Mouse (Mus musculus) thymus, postnatal 0 days (tissue): Measurements from ENCODE around the gene Efcab12. TPM values are rescaled to one million over a fixed set of nuclear protein-coding genes. Genes with fewer than 3 reads are reported as not detected.
"Not testable (repeated sequence)": the region's sequence is repeated elsewhere in the genome, so short reads cannot be mapped to it uniquely, and the experiment has no call there.

Experiments used
- DNase-seq: peaks from one replicate; pipeline ENCODE4 v3.0.0-alpha.2; 2015; ENCODE audit warnings: low spot score
- polyA plus RNA-seq: library from polyadenylated mRNA; unstranded; fragments of >200 nt; fragmentation: Nextera tagmentation; extraction: Ambion mirVana; gene quantifications from 2 replicates; pipeline ENCODE4 v1.2.1, GENCODE M21; 2015

The Efcab12 gene
- 0.20 and 0.33 TPM in 2 replicates for polyA plus RNA-seq

DNA sequence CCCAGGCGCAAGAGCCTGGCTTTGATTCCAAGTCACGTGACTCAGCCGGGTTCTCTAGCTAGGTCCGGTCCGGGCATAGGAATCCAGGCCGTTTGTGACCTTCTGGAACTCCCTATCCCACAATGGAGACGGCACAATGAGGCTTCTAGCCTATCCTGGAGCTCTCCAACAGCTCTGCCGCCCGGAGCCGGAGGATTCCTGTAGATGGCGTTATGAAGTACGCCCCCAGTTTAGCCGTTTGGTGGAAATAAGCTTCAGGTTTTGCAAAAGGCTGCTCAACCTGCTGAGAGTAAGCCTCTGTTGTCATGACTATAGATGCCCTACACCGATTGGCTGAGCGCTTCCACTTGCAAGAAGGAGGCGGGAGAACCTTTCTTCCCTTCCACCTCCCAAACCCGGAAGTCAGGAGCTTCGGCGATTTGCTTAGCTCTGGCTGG, at the start of gene Efcab12:
Gene Efcab12 (minus strand): TSS at position 252 of the 437 bp plus-strand sequence.
- DNase-seq, result peak; percentile 83

DNA sequence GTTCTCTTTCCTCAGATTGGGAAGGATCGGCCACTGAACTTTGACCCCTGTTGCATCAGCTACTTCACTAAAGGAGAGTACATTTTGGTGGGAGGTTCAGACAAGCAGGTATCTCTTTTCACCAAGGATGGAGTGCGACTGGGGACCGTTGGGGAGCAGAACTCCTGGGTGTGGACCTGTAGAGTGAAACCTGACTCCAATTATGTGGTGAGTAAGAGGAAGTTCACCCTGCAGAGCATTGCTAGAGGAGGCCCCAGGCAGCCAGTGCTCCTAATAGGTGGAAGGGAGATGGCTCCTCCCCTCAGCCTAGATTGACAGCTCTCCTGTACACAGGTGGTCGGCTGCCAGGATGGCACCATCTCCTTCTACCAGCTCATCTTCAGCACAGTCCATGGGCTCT, 48.7 kb upstream of the Efcab12 start:
- DNase-seq, result peak; percentile 76

DNA sequence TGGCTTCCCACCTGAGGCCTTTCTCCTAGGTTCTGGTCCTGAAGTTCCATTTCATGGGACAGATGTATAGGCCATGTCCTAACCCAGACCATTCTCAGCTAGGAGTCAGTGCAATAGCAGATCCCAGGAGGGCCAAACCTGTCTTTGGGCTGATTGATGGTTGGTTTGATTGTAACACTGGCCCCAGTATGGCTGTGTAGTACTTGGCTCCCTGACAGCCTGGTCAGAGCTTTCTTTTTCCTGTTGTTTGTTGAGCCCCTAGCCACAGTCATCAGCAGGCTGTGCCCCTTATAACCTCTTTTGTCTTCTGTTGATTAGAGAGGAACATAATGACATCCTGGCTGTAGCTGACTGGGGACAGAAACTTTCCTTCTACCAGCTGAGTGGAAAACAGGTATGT, 45.8 kb upstream of the Efcab12 start:
- DNase-seq, result no peak

DNA sequence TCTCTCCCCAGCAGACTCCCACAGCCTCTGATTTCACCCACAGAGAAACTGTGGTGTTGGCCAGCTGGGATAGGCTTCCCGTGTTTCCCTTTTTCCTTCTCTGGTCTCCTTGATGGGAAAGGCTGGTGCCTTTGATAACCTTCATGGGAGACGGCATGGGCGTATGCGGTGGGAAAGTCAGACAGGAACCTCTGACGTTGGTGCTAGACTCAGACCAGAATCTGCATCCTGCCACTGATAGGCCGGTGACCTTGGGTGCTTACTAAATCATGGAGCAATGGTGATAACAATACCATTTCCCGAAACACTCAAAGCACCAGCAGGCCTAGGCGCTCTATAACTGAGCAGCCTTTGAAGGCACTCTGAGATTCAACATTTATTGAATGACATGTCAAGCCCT, 42.5 kb upstream of the Efcab12 start:
- DNase-seq, result no peak

DNA sequence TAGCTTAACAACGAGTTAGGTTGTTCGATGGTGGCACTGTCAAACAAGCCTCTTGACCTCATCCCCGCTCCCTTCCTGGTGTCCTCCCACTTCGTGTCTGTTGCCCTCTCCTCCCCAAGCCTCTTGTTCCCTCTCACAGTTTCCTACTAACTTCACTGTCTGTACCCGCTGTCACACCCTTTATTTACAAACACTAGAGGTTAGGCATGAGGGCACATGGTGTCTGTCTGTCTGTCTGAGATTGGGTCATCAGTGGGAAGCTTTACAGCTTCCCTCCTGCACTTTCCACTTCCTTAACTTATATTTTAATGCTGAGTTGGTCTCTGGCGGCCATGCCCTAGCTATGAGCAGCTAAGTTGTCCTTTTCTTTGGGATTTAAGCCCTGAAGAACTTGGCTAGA, 41.5 kb upstream of the Efcab12 start:
- no peak for DNase-seq

DNA sequence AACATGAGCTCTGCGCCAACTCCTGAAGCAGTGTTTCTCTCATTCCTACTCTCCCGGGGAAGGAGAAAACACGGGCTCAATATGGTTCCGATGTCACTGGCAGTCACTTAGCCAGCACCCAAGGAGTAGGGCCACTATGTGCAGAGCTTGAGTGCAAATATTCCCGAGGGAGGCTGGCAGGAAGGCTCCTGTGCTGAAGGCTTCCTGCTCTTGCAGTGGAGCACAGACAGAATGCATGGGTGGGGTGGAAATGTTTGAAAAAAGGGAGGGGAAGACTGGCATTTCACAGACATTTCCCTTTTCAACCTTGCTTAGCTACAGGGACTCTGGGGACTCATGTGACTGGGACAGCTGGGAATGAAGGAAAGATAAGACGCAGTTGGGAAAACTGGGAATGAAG, 40.5 kb upstream of the Efcab12 start:
- DNase-seq, result no peak

DNA sequence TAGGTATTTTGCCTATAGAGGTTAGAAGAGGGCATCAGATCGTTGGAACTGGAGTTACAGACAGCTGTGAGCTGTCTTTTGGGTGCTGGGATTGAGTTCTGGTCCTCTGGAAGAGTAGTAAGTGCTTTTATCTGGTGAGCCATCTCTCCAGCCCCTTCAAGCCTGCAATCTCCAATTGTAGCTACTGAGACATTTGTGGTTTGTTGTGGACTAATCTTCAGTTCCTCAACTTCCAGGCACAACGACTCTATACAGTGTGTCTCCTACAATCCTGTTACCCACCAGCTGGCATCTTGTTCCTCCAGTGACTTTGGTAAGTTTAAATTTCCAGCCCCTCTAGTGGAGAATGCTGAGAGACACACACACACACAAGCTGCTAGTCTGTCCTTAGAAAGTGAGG, 39.0 kb upstream of the Efcab12 start:
- DNase-seq, result no peak

DNA sequence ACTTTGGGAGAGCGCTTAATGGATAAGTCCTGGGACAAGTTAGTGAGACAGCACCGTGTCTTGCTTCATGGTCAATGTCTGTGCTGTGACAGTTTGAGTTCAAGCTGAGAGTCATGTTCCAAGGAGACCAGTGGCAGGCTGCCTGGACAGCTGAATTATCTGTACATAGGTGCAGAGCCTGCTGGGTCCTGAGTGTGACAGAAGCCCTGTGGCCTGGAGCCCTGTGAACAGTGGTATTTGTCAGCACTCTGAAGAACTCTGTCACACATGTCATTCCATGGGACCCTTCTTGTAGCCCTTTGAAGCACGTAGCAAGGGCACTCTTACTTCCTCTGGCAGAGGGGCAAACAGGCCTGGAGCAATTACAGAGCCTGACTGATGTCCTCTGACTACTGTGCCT, 33.1 kb upstream of the Efcab12 start:
- DNase-seq, result not testable (repeated sequence)

DNA sequence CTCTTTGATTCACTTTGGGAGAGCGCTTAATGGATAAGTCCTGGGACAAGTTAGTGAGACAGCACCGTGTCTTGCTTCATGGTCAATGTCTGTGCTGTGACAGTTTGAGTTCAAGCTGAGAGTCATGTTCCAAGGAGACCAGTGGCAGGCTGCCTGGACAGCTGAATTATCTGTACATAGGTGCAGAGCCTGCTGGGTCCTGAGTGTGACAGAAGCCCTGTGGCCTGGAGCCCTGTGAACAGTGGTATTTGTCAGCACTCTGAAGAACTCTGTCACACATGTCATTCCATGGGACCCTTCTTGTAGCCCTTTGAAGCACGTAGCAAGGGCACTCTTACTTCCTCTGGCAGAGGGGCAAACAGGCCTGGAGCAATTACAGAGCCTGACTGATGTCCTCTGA, 28.9 kb upstream of the Efcab12 start:
- not testable (repeated sequence) for DNase-seq

DNA sequence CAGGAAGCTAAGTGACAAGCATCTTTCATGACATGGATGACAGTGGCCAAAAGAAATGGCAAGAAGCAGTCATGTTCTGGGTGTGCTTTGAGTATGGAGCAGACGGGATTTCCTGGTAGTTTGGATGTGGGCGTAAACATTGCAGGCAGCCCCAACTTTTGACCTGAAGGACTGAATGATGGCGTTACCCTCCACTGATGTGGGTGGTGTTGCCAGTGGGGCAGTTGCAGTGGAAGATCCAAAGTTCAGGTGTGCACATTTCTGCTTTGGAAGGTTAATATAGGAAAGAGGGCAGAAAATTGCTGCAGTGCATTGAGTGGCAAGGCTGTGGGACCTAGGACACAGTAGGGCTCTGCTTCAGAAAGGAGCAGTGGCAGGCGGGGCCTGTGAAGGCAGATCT, 27.0 kb upstream of the Efcab12 start:
- DNase-seq, result no peak

DNA sequence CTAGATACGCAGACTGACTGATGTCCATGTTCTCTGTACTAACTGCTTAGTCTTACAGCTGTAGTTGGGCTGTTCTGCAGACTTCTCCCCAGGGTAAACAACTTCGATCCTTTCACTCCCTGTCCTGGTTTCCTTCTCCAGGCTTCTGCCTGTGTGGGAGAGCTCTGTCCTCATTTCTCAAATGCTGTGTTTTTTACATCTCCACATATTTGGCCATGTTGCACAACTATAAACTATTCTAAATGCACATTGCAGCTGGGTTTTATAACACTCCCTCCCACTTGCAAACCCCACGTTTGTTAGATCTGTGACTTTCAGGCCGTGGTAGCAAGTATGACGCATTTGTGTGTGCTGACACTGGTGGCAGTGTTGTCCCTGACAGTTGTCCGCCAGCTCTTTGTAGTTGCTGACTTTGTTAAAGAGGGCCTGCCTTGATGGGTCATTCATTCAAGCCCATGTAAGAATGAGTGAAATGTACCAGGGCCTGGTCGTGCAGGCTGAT, 25.2 kb upstream of the Efcab12 start:
- DNase-seq, result no peak

DNA sequence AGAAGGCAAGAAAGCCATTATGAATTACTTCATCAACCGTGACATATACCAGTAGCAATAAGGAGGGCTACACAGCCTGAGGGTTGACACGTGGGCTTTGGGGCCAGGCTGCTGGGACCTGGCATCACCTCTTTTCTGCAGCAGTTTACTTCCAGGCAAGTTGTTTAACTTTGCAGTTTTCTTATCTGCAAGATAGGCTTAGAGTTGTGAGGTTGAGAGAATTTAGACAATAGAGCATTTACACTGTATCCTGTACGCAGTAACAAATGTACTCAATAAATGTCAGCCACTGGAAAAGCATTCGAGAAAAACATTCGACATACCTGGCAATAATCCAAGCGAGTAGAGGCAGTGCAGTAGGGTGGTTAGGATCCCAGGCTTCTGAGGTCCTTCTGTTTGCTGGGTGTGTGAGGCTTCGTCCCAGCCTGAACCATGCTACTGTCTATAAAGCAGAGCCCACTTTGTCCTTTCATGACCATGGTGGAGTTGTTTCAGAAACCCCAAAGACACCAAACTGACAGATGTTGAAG, 21.9 kb upstream of the Efcab12 start:
- no peak for DNase-seq

DNA sequence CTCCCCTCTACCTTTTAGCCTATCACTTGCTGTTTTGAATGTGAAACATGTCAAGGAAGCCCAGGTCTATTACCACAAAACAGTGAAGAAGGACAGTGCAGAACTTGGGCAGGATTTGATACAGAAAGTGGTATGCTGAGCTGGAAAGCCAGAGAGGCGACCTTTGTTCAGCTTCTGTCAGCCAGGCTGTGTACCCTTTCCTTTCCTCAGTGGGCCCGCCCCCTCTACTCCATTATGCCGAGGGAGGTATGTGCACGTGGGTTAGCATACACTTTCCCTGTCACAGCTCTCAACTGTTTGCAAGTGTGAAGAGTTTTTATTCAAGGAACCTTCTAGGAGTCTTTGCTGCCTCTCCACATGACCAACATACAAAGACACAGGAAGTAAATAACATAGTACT, 21.0 kb upstream of the Efcab12 start:
- DNase-seq, result peak; percentile 12

DNA sequence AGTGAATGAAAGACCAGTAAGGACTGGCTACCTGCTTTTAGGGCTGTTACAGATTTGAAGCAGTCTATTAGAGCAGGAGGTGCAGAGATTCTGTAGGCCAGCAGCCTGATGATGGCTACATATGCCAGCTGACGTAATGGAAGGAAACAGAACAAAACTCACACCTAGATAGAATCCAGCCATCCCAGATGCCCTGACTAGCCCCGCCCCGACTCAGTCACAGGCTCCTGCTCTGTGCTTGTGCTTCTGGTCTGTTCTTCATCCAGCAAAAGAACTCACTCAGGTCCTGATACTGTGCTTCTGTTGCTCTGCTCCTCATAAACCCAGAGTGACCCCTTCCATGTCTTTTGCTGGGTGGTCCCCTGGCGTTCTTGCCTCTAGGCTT, 18.1 kb upstream of the Efcab12 start:
- no peak for DNase-seq

DNA sequence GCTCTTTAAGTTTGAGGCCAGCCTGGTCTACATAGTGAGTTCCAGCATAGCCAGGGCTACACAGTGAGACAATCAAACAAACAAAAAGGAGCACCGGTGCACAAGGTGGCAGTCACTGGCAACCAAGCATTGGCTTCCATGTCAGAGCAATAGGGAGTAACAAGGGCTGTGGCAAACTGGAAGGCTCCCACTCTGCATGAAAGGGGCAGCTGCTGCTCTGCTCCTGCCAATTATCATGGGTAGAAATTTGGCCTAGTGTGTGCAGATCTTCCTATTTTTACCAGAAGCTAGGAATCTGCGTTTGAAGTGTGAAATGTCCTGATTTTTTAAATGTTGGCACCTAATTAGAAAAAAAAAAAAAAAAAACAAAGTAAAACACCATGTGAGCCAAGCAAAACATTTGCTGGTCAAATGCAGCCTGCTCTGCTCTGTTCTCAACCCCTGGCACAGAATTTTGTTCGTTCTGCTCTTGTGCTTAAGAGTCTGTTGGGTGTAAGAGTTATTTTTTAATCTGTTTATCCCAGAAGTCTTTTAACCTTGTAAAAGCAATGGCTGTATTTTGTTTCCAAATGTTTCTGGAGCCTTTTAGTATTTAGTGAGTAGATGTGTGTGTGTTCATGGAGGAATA, 17.6 kb upstream of the Efcab12 start:
- no peak for DNase-seq

DNA sequence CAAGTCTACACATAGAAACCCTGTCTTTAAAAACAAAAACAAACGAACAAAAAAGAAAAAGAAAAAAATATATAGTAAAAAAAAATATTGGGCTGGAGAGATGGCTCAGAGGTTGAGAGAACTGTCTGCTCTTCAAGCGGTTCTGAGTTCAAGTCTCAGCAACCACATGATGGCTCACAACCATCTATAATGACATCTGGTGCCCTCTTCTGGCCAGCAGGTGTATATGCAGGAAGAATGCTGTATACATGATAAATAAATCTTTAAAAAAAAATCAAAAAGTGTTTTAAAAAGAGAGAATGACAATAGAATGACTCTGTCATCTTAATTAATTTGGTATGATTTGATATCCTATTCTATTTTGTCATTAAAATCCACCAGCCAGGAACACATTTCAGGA, 16.2 kb upstream of the Efcab12 start:
- peak; percentile 41 for DNase-seq

DNA sequence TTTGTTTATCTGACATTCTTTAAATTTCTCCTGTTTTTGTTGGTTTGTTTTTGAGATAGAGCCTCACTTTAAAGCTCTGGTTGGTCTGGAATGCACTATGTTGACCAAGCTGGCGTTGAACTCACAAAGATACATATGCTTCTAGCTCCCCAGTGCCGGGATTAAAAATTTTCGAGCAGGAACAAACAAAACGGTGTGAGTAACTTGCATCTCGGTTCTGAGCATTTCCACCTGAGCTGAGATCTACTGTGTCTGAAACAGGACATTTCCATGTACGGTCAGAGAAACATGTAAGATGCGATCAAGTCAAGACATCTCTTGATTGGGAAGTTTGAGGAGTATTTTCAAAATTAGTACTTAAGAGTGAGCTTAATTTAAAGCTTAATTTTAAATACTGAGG, 15.8 kb upstream of the Efcab12 start:
- DNase-seq, result no peak

DNA sequence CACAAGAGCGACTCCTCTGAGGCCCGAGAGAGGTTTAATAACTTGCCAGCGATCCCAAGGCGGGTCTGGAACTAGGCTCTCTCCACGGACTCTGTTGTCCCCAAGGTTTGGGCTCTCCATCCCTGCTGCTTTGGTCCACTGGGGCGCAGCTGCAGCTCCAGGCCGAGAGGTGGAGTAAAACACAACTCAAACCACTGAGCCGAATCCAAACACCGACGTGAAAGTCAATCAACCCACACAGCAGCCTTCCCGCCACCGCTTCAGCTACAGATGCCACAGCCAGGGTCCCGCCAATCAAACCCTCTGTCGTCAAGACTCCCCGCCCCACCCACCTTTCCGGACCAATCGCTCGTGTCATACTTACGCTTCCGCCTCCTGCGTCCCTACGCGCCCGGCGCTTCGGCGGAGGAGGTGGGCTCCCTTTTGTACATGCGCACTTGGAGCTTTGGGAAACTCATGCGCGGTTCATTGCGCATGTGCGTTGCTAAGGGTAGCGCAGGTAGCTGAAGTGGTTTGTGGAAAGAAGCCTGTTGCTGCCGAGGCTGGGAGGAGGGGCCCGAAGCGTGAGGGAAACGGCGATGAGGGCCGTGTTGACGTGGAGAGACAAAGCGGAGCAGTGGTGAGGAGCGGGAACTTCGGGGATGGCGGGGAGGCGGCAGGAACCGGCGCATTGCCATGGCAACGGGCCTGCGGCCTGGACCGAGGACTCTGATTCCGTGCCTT, 15.0 kb upstream of the Efcab12 start, which contains the start of the genes Mbd4 and Ift122:
Gene Mbd4 (minus strand): TSS at position 281 of the 723 bp plus-strand sequence.
Gene Ift122 (plus strand): TSS at position 380 of the 723 bp plus-strand sequence.
- peak; percentile 100 for DNase-seq

DNA sequence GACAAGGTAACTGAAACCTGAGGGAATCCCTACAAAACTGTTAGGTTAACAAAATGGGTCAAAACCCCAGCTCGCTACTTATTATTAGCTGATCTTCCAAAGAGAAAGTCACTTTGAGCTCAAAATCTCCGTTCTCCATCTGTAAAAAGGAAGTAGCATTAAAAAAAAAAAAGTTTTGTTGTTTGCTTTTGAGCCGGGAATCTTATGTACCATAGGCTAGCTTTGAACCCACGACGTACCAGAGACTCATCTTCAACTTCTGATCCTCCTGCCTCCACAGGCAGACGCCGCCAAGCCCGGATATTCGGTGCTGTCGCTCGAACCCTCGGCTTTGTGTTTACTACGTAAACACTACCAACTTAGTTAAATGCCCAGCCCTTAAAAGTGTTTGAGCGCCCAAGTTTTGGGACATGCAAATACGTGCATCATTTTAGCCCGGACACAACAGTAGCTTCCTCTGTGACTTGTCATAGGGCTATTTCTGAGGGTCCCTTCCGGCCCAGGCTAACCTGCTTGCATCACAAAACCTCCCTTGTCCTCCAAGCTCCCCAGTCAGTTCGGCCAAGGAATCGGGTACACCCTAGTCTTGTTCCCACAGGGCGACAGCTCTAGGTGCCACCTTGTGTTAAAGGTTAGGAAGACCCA, 14.4 kb upstream of the Efcab12 start:
- no peak for DNase-seq

DNA sequence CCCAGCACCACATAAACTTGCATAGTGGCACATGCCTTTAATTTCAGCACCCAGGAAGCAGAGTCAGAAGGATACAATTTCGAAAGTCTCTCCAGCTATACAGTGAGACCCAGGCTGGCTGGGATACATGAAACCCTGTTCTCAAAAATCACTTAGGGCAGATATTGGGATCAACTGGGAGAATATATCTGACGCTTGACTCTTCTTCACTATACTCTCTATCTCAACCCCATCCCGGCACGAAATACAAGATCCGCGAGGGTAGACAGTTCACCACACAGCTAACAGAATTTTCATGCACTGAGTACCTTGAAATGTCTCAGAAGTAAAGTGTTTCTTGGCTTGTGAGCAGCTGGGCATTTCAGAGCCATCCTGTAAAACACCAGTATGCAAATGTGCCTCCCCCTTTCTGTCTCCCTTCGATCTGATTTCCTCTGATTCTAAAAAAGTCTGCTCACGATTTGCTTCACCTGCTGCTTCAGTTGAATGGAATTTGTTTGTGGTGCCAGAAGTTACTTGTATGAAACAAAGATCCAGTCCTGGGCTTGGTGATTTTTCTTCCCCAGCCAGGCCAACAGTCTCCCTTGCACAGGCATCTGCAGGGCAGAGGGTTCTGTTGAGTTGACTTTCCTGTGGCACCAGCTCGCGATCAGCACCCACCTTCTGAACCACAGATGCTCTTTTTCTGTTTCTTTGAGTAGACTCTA, 10.5 kb upstream of the Efcab12 start:
- no peak for DNase-seq
